Comparison of ENCODE assay signal across 8 mouse cellular contexts in the genomic region with DNA sequence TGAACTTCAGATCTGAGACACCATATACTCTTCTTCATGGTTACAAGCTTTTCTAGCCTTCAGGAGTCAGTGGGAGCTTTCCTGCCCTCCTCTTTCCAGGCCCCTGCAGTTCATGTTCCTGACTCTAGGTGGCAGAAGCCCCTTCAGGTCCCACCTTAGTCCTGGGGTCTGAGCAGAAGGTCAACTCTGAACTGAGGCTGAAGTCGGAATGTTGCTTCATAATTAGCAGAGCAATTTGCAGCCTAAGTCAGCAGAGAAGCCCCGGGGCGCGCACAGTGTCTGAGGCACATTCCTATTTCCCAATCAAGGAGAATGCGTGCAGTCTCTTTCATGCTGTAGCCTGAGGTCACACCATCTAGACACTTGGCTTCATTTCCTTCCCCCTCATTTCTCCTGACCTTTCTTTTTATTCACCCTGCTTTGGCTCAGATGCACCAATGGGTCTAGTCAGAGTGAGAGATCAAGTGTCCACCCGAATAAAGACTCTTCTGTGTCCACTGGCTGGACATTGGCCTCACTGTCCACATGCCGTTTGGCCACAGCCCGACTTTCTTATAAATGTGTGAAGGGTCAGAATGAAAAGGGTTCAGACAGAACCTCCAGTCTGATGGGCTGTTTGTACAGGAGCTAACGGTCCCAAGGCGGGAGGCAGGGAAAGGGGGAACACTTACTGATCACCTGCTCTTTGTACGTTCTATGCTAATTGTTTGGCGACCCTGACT. TPM values are rescaled to one million over a fixed set of nuclear protein-coding genes. Genes with fewer than 3 reads are reported as not detected.
DNase-seq lines count a peak whose midpoint lies in the region; TF ChIP-seq lines count a peak whose summit lies in the region.

No protein-coding gene starts in this region.

- H3K4me3 ChIP-seq in gastrocnemius, adult 2 months, result no peak overlapping the region
- no peak overlapping the region for H3K4me3 ChIP-seq in bone marrow macrophage, adult 2 months (ENCODE audit: insufficient read depth, low read length)
- no peak overlapping the region for H3K4me3 ChIP-seq in olfactory bulb, adult 2 months (ENCODE audit: insufficient read depth, low read depth, low read length)

- intact Hi-C loops in gastrocnemius, adult 2 months (cut with DNase I), result no loop called here

- TF ChIP-seq POLR2A in bone marrow macrophage, adult 2 months (IDR thresholded peaks at IDR 0.05; ENCODE audit: borderline replicate concordance, low read depth, low read length), result no peak
- TF ChIP-seq POLR2A in olfactory bulb, adult 2 months (IDR thresholded peaks at IDR 0.05; ENCODE audit: insufficient read depth, low read depth, low read length), result no peak

- peak; percentile 41 for DNase-seq in gastrocnemius, adult 2 months
- no peak for DNase-seq in gastrocnemius, postnatal 25 days
- DNase-seq in right cerebral cortex, adult 18-20 months, result peak; percentile 4
- no peak for DNase-seq in right cerebral cortex, postnatal 14 days
- DNase-seq in kidney, postnatal 10 days, result peak; percentile 73
- DNase-seq in frontal cortex, postnatal 10 days (ENCODE audit: low spot score in 2 of 2), result no peak

- WGBS in olfactory bulb, adult 2 months, result 80% methylated on average over 12 of the region's 12 CpGs

- H3K27ac ChIP-seq in gastrocnemius, adult 2 months, result no peak overlapping the region
- no peak overlapping the region for H3K27ac ChIP-seq in bone marrow macrophage, adult 2 months (ENCODE audit: insufficient read depth, low read depth, low read length)
- H3K27ac ChIP-seq in olfactory bulb, adult 2 months (ENCODE audit: insufficient read depth, low read depth, low read length), result no peak overlapping the region

- TF ChIP-seq CTCF in gastrocnemius, adult 2 months (IDR thresholded peaks at IDR 0.05), result peak; percentile 75
- peak; percentile 51; the same call in 1 of the 2 replicates for TF ChIP-seq CTCF in bone marrow macrophage, adult 2 months (IDR thresholded peaks at IDR 0.05; ENCODE audit: low read depth, low read length)
- 0 out of 2 replicates have a peak, but pooled peaks have one; percentile 31 for TF ChIP-seq CTCF in olfactory bulb, adult 2 months (IDR thresholded peaks at IDR 0.05; ENCODE audit: insufficient read depth, low read depth, low read length)

- H3K4me1 ChIP-seq in bone marrow macrophage, adult 2 months (ENCODE audit: control insufficient read depth, insufficient read depth, low read length), result no peaks in the 10 kb centered on the region
- H3K4me1 ChIP-seq in olfactory bulb, adult 2 months (ENCODE audit: control insufficient read depth, insufficient read depth, low read length), result no peaks in the 10 kb centered on the region

RNA-seq across cellular contexts. Expression of gene Tmem72, which starts 58.4 kb away (rescaled TPM):
- total RNA-seq in gastrocnemius, adult 2 months (2021), result under 1 TPM; 0.03 TPM
- under 1 TPM; 0.03 to 0.13 TPM for total RNA-seq in gastrocnemius, postnatal 25 days (2021)
- 0.09 TPM in 1 of 2 replicates, not detected in the other for polyA plus RNA-seq in bone marrow macrophage, adult 2 months (2012; ENCODE audit: insufficient read depth, insufficient read length, missing spikeins)
- polyA plus RNA-seq in olfactory bulb, adult 2 months (2012; ENCODE audit: insufficient read depth, insufficient read length, low replicate concordance, missing spikeins), result not detected in 2 replicates

Comparison
In these comparisons a context has a peak if more than half of its experiments do, and no peak if none do; other contexts are left out.
1. DNase-seq: peak in gastrocnemius, adult 2 months (single experiment), right cerebral cortex, adult 18-20 months (single experiment) and kidney, postnatal 10 days (single experiment); none in gastrocnemius, postnatal 25 days (single experiment), right cerebral cortex, postnatal 14 days (single experiment) and frontal cortex, postnatal 10 days (0 of 2).
2. Peak in every context shown above with its lines, with median percentiles within 50 percentile points of each other: CTCF ChIP-seq.